Mouse (Mus musculus): ENCODE measurements around the gene Ifi204.
"Not testable (repeated sequence)": the region's sequence is repeated elsewhere in the genome, so short reads cannot be mapped to it uniquely, and the experiment has no call there.

DNA sequence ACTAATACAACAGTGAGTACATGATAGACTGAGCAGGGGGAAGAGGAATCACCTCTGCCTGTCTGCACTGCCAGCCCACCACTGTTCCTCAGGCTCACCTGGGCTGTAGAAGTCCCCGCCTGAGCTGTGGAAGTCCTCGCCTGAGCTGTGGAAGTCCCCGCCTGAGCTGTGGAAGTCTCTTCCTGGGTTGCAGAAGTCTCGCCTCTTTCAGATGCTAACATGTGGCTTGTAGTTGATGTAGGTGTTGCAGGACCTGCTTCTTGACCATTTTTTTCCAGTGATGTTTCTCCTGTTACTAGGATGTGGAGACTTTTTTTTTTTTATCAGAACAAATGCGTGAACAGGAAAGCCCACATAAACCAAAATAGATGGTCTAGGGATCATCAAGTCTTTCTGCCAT, 6.7 kb downstream of the Ifi204 start:
- TF ChIP-seq CTCF, EP300 (IDR thresholded peaks at IDR 0.05; ENCODE audit: low read depth): not testable (repeated sequence)

Measured in liver, embryonic 14.5 days (tissue).